Mouse (Mus musculus) right cerebral cortex, postnatal 25 days (tissue): ENCODE data around the gene Entpd1.
A peak's percentile ranks its signal among the peaks of the same experiment; 100 is the strongest.

Experiments used
- DNase-seq: peaks from one replicate; pipeline ENCODE4 v3.0.0; 2022

Entpd1 gene

DNA sequence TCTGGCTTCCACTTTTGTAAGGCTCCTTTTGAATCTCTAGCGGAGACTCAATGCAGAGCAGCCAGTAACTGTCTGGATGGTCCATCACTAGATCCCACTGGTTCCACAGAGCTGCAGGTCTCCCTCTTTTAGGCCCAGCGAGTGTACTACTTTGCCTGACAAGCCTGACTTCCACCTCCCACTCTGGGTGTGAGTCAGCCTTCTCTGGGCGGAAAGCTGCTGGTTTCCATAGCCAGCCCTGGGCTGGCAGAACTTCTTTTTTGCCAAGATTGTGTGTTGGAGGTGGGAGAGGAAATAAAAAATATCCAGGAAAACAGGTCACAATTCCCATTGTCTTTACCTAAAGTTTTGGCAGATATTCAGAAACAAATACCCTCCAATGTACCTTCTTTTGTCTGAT lies 17.9 kb downstream of the Entpd1 start:
- DNase-seq: peak; percentile 61

DNA sequence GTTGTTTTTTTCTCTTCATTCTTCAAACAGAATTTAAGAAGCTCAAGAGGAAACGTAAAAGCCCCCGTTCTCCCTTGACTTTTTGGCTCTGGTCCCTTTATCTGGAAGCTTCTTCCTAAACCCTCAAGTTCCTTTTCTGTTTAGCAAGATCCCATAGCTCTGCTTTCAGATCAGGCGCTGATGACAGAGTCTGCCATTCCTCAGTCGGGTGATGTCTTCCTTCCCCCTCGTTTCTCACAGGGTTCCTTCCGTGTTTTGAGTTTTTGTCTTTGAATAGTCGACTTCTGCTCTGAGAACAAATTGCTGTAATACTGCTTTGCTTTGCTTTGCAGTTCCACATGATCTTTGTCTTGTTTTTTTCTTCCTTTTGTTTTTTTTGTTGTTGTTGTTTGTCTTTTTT lies 18.4 kb downstream of the Entpd1 start:
- peak; percentile 18 for DNase-seq

DNA sequence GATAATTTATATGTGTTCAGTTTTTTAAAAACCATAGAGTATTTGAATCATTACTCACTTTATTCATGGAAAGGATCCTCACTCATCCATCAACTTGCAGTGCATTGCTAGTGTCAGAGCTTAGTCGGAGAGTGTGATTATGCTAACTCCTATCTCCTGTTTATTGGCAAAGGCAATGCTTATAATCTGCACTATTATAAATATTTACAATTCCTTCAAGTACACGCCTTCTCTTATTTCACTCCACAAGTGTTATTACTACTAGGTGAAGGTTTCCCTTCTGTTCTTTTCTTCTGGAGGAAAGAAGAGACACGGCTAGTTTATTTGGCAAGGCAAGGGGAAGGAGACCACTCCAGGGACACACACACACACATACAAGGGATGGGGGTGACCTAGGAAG lies 20.0 kb downstream of the Entpd1 start:
- DNase-seq: no peak

DNA sequence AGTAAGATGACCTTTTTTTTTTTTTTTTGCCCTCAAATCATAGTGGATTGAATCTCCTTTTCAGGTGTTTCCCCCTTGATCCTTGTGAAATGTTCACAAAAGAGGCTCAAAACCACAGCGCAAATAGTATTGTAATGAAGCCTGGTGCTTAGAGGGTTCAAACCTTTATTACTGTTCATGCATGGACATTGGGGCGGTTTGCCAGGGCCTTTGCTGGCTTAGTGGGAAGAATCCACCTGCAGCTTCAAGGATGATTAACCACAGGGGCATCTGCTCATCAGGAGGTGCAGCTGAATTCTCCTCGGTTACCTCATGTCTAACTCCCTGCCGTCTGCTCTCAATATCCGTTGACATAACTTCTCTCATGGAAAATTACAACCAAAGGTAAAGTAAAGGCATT lies 20.5 kb downstream of the Entpd1 start:
- DNase-seq: no peak

GRCm38 (mm10) chr19:40633144-40633543 lies 21.0 kb downstream of the Entpd1 start:
- DNase-seq: no peak

- no peak for DNase-seq
Measured at GRCm38 (mm10) chr19:40637091-40637490, 24.9 kb downstream of the Entpd1 start.

DNA sequence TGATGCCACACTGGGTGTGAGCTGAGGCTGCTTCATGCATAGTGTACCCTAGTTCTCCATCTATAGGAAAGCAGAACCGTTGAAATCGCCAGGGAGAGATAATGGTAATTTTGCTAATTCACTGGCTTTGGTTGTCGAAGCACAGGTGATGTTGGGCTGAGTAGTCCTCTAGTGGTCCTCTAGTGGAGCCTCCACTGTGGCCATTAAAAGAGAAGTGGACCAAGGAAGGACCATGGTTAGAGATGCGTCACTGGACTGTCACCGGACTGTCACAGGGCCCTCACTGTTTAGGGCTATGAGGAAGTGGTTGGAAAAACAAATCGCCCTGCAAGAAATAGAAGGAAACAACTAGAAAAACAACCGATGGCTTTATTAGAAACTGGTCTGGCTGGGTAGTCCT lies 25.4 kb downstream of the Entpd1 start:
- DNase-seq: no peak

DNA sequence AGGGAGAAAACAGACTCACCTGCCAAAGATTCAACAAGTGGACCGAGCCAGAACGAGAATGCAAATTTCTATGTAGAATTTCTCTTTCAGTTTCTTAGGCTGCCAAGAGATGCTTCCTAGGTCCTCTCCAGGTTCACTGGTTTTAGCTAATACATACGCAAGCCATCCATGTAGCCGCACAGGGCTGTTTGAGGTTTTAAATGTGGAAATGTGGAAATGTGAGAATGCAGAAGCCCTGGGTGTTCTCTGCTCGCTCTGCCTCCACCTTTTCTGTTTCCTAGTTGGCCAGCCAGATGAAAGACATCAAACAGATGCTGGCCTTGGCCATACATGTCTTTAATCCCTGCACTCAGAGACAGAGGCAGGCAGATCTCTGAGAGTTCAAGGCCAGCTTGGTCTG lies 26.4 kb downstream of the Entpd1 start:
- DNase-seq: no peak

DNA sequence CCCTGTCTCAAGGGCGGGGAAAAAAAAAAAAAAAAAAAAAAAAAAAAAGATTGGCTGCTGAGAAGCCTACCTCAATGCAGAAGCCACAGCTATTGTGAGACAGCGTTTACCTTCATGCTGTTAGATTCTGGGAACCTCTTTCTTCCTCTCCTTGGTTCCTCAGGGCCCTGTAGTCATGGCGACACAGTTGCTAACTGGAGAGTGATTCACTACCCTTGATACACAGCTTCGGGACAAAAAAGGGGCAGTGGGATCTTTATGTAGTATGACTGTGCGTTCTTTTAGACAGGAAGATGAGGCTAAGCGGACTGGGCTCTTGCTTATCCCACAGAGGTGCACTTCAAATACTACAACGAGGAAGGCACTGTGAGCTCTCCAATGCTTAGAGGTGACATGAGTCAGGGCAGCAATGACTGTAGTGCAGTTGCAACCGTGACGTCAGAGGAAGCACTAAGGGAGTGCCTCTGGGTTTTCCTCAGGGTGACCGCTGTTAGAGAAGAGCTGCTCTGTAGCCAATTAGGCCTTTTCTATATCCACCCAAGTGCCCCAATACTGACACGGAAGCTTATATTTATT lies 27.7 kb downstream of the Entpd1 start:
- no peak for DNase-seq

GRCm38 (mm10) chr19:40640799-40641198 lies 28.6 kb downstream of the Entpd1 start:
- no peak for DNase-seq

DNA sequence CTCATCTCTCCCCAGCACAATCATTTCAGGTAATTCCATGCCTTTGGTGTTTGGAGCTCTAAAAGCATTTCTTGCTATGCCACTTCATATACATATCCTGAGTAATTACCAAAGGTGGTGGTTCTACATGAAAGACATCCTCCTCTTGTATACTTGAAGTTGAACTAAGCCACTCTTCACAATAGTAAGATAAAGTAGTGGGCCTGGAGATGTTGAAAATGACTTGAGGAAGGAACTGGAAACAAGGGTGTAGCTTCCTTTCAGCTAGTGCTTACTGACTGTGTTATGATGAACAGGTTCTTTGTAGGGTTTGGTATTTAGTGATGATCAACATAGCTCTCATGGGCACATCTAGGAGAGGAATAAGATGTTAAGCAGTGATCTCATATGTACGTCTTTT lies 31.7 kb downstream of the Entpd1 start:
- DNase-seq: no peak

- DNase-seq: no peak
Measured at GRCm38 (mm10) chr19:40646379-40646778, 34.2 kb downstream of the Entpd1 start.

DNA sequence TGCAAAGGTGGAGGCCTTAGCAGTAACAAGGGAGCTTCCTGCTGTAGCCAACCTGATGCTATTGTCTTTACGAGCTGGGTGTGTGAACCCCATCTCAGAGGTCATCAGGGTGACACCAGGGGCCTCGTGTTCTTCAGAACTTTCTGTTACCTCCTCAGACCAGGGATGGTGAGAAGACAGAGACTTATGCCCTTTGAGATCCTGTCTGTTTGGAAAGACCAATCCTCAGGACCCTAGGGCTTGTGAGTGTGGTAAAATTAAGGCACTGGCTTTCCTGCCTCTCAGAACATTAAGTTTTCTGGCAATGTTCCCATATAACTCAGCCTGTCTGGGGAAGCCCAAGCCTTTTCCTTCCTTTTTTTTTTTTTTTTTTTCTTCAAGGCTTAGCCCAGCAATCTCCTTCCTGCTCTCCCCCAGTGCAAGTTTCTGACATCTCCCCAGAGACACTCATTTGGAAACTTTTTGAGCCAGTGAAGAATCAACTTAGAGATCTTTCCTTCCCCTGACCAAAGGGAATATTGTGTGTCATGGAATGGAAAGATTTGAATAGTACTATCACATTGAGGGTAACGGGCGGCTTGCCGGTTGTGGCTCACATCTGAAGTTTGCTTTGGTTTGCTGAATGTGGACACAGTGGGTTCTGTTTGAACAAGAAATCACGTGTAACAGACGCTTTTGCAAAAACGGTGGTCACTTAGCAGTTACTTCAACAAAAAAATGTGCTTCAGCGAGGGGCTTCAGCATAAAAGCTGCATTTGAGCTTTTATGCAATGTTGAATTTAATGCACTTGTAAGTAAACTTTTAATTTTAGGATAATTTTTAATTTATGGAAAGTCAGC lies 35.4 kb downstream of the Entpd1 start:
- DNase-seq: no peak

DNA sequence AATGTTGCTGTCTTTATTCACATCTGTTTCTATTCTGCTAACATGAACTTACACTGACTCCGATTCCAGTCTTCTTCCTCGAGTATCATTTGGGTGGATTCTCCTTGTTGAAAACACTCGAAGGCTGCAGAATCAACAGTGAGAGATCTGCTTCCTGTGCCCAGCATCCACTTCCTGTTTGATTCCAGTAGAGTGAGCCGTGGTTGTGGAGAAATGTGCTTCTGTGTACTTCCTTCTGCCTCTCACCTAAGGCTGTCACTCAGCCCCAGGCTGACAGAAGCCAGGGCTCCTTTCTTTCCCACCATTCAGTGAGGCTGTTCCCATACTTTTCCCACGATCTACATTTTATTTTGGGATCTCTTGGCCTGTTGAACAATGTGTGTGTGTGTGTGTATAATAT lies 37.9 kb downstream of the Entpd1 start:
- no peak for DNase-seq

DNA sequence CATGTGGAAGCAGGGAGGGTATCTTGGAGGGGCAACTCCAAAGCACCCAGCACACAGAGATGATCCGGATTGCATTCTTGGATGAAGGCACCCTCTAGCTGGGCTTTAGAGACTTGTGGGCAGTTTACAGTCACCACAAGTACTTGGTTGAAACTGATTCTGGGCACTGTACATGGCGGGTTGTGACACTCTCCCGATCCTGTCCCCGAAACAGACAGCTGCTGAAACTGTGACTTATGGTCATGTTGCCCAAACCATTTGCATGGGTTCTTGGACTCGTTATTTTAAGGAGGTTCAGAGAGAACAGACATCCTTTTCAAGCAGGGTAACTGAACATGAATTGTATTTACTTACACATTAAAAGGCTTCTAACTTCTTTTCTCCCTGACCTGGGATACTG lies 44.0 kb downstream of the Entpd1 start:
- DNase-seq: no peak

DNA sequence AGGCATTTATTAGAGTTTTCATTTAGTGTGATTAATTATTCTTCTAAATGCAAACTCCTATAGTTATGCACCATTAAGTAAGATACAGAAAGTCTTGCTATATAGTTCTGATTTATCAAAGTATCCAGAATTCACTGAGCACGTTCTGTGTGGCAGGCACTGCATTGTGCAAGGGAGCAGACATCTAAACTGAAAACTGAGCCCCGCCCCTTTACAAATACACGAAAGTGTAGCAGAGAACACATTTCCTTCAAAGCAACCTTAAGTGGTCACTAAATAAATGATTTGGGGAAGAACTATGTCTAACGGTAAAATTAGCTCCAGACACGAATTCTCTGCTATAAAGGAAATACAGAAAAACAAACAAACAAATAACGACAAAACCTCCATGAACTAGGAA lies 46.1 kb downstream of the Entpd1 start:
- no peak for DNase-seq

GRCm38 (mm10) chr19:40658935-40659334 lies 46.8 kb downstream of the Entpd1 start:
- no peak for DNase-seq

GRCm38 (mm10) chr19:40659651-40660478 lies 47.7 kb downstream of the Entpd1 start:
- DNase-seq: no peak

DNA sequence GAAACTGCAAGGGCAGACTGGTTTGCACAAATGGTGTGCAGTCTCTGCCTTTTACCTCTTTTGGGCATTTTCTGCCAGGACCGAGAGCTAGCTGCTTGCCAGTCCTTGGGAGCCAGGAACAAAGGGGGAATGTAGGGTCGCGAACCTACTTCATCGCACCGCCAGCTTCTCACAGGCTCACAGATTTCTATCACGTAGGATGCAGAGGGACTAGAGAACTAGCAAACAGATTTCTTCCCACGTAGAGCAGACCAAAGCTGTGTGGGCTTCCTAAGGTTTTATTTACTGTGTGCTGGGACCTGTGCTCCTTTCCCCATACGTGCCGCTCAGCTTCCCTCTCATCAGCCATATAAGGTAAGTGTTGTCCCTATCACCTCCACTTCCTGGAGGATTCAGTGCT lies 48.3 kb downstream of the Entpd1 start:
- DNase-seq: no peak

DNA sequence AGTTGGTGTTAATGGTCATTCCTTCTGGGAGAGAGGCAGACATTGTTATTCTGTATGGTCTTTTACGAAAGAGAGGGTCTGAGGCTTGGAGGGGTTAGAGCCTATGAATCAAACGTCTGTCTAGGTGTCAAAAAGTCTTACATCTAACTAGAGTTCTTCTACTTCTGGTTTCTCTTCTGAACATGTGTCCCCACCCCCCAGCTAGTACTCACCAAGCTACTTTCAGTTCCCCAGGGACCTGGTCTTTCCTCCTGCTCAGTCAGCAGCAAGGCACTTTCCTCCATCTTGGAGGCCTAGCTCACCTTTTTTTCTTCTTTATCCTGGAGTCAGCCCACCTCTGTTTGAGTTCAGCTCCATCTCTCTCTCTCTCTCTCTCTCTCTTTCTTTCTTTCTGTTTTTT lies 48.9 kb downstream of the Entpd1 start:
- DNase-seq: no peak

DNA sequence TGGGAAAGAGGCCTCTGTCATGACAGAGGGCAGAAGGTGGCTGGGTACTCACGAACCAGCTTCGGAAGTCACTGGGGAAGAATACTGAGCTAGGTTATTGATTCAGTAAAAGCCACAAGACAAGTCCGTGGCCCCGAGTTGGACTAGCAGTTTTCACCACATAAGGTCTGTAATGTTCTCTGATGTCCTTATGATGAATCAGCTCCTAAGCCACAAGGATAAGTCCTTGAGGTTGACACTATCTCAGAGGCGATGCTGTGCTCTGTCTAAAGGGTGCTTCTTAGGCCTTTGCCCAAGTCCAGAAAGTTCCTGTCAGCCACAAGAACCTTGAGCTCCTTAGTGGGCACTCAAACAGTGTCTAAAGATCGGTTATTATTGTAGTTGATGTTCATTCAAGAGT lies 49.7 kb downstream of the Entpd1 start:
- no peak for DNase-seq

- no peak for DNase-seq
Measured at GRCm38 (mm10) chr19:40662727-40663126, 50.6 kb downstream of the Entpd1 start.

- no peak for DNase-seq
Measured at GRCm38 (mm10) chr19:40665778-40666177, 53.6 kb downstream of the Entpd1 start.

- DNase-seq: no peak
Measured at GRCm38 (mm10) chr19:40667111-40667510, 54.9 kb downstream of the Entpd1 start.
